Mouse (Mus musculus): Measurements from ENCODE around the gene Ltbp1.

Ltbp1 gene

DNA sequence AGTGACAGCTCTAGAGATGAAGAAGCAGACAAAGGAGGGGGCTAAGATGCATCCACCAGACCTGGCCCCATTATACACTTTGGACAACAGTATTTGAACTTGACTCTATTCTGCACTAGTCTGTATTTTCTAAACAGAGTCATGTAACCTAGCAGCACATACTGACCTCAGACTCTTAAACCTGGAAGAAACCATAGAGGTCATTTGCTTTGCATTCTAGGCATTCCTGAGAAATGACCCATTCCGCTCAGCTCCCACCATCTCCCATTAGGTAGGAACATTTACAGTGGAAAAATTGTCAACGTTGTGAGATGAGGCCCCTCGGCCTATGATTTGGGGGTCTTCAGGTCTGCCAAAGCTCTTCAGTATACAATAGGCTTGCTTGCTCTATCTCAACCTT, 238.8 kb downstream of the Ltbp1 start:
- DNase-seq: no peak

- DNase-seq: no peak
Observed at GRCm38 (mm10) chr17:75245085-75245484, 239.7 kb downstream of the Ltbp1 start.

GRCm38 (mm10) chr17:75248632-75249031, 243.3 kb downstream of the Ltbp1 start:
- no peak for DNase-seq

- no peak for DNase-seq
Observed at GRCm38 (mm10) chr17:75250571-75250970, 245.2 kb downstream of the Ltbp1 start.

- no peak for DNase-seq
Observed at GRCm38 (mm10) chr17:75251094-75251493, 245.7 kb downstream of the Ltbp1 start.

GRCm38 (mm10) chr17:75252540-75252939, 247.2 kb downstream of the Ltbp1 start:
- no peak for DNase-seq

DNA sequence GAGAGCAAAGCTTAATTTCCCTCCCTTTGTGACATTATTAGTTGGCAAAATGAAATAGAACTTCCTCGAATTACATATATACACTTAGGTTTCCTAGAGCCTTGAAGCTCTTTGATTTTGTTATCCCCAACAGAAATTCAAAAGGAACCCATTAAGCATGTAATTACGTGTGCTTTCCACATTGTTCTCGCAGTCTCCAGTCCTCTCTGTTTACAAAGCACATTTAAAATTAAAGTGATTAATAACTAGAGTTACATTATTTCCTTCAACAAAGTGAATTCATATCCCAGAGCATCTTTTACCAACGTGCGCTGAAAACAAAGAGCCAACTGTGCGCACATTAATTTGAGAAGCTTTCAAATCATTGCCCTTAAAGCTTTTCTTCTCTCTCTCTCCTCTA, 249.5 kb downstream of the Ltbp1 start:
- no peak for DNase-seq

- no peak for DNase-seq
Observed at GRCm38 (mm10) chr17:75255967-75256366, 250.6 kb downstream of the Ltbp1 start.

DNA sequence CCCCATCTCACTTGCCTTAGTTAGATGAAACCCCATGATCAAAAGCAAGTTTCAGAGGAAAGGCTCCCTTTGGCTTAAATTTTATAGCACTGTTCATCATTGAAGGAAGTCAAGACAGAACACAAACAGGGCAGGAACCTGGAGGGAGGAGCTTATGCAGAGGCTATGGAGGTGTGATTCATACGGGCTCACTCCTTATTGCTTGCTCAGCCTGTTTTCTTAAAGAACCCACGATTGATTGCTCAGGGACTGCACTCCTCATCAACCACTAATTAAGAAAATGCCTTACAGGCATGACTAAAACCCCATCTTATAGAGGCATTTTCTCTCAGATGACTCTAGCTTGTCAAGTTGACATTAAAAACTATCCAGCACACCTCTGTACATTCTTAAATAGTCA, 253.1 kb downstream of the Ltbp1 start:
- DNase-seq: no peak

DNA sequence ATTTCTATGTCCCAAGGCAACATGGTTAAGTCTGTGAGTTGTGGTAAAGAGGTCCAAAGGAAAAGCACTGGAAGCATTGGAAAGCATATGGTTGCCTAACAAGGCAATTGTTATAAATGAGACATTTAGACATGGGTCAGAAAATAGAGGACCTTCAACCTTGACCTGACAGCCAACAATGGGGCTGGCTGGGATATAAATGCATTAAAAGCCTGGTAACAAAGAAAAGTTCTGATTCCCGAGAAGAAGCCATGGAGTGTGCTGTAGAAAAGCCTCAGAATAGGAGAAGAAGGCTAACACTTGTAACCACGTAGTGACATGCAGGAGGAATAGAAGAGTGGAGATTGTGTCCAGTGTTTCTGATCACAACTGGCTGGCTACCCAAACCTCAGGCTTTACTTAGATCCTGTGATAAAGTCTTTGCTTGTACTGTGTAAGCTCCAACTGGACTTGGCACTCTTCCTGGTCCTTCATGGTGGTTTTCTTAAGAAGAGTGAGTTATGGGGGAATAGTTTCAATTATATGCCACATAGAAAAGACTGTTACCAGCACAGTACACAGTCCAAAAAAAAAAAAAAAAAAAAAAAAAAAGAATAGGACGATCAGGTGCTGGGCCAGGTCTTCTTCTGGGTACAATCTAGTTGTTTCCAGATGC, 258.1 kb downstream of the Ltbp1 start:
- no peak for DNase-seq

DNA sequence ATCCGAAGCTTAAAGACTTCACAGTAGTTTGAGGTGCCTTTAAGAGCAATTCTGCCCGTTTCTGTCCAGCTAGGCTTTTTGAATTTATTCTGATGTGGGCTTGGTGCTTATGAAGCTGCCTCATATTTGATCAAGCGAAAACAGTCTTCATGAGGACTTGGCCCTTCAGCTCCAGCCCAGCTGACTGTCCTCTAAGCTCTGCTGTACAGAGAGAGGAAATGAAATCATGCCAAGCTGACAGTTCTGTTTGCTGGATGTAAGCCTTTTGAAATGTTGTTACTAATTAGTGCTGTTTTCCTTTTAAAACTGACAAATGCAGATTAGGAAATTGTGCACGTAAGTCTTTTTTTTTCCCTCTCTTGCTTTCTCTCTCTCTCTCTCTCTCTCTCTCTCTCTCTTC, 263.1 kb downstream of the Ltbp1 start:
- DNase-seq: no peak

DNA sequence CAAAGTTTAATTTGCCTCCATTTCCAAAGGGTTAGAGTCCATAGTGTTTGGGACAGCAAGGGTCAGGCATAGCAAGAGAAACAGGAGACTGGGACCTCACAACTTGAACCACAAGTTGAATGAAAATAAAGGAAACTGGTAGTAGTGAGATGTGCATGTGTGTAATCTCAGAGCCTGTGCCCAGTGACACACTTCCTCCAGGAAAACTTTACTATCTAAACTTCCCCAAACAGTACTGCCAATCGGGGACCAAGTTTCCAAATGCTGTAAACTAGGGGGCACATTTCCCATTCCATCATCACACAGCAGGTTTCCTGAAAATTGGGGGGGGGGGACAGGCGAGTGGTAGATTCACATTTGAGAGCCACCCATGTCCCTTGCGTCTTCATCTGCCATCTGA, 267.1 kb downstream of the Ltbp1 start:
- no peak for DNase-seq

DNA sequence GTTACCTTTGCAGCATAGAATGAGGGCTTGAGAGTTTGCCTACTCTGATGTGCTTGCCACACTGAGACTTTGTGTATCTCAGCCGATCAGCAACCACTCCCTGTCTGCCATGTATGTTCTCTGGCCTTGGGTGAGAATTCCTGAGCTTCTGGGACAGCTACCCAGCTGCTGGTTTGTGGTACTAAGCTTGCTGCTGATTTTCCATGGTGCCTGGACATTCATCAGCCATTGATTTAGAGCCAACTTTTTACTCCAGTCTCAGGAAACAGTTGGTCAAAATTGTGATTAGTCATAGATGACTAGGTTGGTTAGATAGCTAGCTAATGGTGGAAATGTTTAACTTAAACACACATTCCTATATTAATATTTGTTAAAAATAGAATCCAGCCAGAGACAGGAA, 267.9 kb downstream of the Ltbp1 start:
- DNase-seq: no peak

- DNase-seq: no peak
Observed at GRCm38 (mm10) chr17:75275302-75275701, 269.9 kb downstream of the Ltbp1 start.

GRCm38 (mm10) chr17:75278106-75278505, 272.7 kb downstream of the Ltbp1 start:
- no peak for DNase-seq

GRCm38 (mm10) chr17:75278561-75278960, 273.2 kb downstream of the Ltbp1 start:
- no peak for DNase-seq

GRCm38 (mm10) chr17:75281345-75281744, 276.0 kb downstream of the Ltbp1 start:
- no peak for DNase-seq

DNA sequence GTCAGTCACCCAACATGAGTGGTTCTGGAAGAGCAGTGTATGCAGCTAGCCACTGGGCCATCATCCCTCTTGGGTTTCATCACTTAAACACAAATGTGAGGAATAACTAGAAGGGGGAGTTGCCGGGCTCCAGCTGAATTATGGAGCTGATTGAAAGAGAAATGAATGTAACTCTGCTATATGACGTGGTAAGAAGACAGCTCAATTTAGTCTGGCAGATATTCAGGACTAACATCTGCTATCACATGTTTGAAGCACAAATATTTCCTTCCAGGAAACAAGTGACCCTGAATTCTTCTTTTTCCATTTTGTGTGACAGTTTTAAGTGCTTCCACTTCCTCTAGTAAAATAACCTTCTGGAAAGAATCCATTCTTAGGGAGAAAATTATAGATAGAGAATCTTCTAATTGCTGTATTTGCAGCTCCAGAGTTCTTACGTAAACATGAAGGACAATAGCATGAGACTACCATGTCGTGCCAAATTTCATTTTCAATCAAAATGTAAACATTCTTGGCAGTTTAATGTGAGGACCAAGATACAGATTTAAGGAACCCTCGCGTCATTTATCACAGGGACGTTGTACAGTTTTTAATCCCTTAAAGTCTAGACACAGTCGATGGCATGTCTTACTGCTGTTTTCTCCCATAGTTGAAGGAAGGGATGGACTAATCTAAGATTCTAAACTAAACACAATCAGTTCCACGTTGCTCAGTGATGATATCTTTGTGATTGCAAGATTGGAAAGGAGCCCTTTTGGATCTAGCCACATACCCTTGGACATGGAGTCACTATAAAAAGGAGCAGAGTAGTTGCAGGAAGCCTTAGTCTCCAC, 279.7 kb downstream of the Ltbp1 start:
- no peak for DNase-seq

- DNase-seq: no peak
Observed at GRCm38 (mm10) chr17:75292986-75293385, 287.6 kb downstream of the Ltbp1 start.

- no peak for DNase-seq
Observed at GRCm38 (mm10) chr17:75293725-75294124, 288.4 kb downstream of the Ltbp1 start.

DNA sequence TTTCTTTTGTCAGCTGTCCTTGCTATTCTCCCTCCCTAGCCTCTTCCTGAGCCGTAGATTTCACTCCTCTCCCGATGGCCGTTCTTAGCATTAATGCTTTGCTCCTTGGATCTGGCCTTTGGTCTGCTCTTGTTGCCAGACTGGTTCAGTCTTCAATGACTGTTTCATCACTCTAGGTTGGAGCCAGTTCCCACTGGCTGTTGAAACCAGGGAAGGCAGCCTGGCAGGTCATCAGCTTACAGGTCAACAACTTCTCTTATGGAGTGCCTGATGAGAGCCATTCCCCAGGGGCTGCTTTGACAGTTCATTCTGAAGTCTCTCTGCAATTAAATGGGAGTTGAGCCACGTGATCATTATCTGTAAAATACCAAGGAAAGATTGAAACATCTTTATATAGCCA, 295.5 kb downstream of the Ltbp1 start:
- no peak for DNase-seq

GRCm38 (mm10) chr17:75304807-75305420, 299.5 kb downstream of the Ltbp1 start:
- no peak for DNase-seq

DNA sequence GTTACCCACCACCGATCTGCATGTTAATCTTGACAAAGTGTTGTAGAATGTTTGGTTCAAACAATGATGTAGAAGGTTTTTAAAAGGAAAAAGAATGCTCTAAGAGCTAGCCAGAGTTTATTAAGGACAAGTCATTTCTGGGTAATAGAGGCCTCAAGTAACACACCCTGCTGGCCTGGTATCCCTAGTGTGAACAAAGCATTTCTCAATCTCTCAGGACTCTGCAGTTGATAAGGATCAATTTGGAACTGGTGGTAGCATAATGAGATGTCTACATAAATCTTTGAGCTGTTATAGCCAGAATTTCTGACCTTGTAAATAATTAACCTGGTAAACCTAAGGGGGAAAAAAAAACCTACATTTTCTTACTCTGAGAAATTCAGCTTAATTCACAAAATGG, 300.3 kb downstream of the Ltbp1 start:
- no peak for DNase-seq

Measured in thymus, postnatal 36 days (tissue).